Mouse (Mus musculus) heart, embryonic 11.5 days (tissue): ENCODE measurements around the gene Olfr56. TPM values are rescaled to one million over a fixed set of nuclear protein-coding genes. Genes with fewer than 3 reads are reported as not detected.
"Not testable (repeated sequence)": the region's sequence is repeated elsewhere in the genome, so short reads cannot be mapped to it uniquely, and the experiment has no call there.

ENCODE experiments used
- ATAC-seq: fragments of 200-750 bp; cut with Nextera tagmentation; replicated peaks from 2 replicates; pipeline ENCODE4 v1.8.0; 2017; ENCODE audit warnings: moderate library complexity; ENCODE audit not compliant: insufficient number of reproducible peaks, low FRiP score, low TSS enrichment
- H3K27ac ChIP-seq: fragments of 300-500 bp; sonication (generic); 2 replicates; pipeline ENCODE4 v1.5.1; 2014; ENCODE audit warnings: mild to moderate bottlenecking, low read depth, low read length
- H3K27me3 ChIP-seq: fragments of 300-500 bp; sonication (generic); 2 replicates; pipeline ENCODE4 v1.6.1; 2014; ENCODE audit warnings: mild to moderate bottlenecking, low read length, mixed read lengths; ENCODE audit not compliant: control insufficient read depth, insufficient read depth
- H3K36me3 ChIP-seq: fragments of 300-500 bp; sonication (generic); 2 replicates; pipeline ENCODE4 v1.6.1; 2014; ENCODE audit warnings: mild to moderate bottlenecking, low read length, moderate library complexity, mixed read lengths; ENCODE audit not compliant: control insufficient read depth, insufficient read depth
- H3K4me1 ChIP-seq: fragments of 300-500 bp; sonication (generic); 2 replicates; pipeline ENCODE4 v1.6.1; 2014; ENCODE audit warnings: low read length; ENCODE audit not compliant: control insufficient read depth, insufficient read depth
- H3K4me2 ChIP-seq: fragments of 300-500 bp; sonication (generic); 2 replicates; pipeline ENCODE4 v1.6.1; 2014; ENCODE audit warnings: mild to moderate bottlenecking, moderate library complexity
- H3K4me3 ChIP-seq: fragments of 300-500 bp; sonication (generic); 2 replicates; pipeline ENCODE4 v1.5.1; 2014; ENCODE audit warnings: low read depth, low read length
- H3K9ac ChIP-seq: fragments of 300-500 bp; sonication (generic); 2 replicates; pipeline ENCODE4 v1.6.1; 2014; ENCODE audit warnings: mild to moderate bottlenecking, low read depth, low read length, moderate library complexity
- H3K9me3 ChIP-seq: fragments of 300-500 bp; sonication (generic); replicated peaks from 2 replicates; pipeline ENCODE4 v1.6.1; 2016; ENCODE audit warnings: low read length; ENCODE audit not compliant: control insufficient read depth
- WGBS: fragments of 180-500 bp; shearing (Covaris S2); extraction: QIAGEN DNeasy Blood & Tissue Kit; methylation state at CpG from one replicate; pipeline ENCODE4 v1.1.7; 2014; ENCODE audit not compliant: insufficient replicate concordance; 5-methylcytosine and 5-hydroxymethylcytosine counted together
- polyA plus RNA-seq: library from polyadenylated mRNA; unstranded; fragments of >200 nt; fragmentation: Nextera tagmentation; extraction: Ambion mirVana; gene quantifications from 2 replicates; pipeline ENCODE4 v1.2.1, GENCODE M21; 2014

The Olfr56 gene
- polyA plus RNA-seq, 1 experiment from 2014 or later = not detected

- not testable (repeated sequence) for H3K27ac ChIP-seq, H3K27me3 ChIP-seq, H3K4me2 ChIP-seq, H3K4me3 ChIP-seq, H3K9ac ChIP-seq, H3K9me3 ChIP-seq, H3K4me1 ChIP-seq, H3K36me3 ChIP-seq, ATAC-seq
- WGBS = 64% methylated on average over 6 of the region's 6 CpGs
Measured at GRCm38 (mm10) chr11:49076001-49076757, 97.5 kb downstream of the Olfr56 start, which contains the start of gene Ifi47. Ifi47 (plus strand) TSS chr11:49076587.

GRCm38 (mm10) chr11:49077012-49077411 lies 98.3 kb downstream of the Olfr56 start:
- H3K4me3 ChIP-seq = no peak overlapping the region
- H3K4me2 ChIP-seq = no peak overlapping the region
- no peak overlapping the region for H3K9ac ChIP-seq
- H3K4me1 ChIP-seq = no peaks in the 10 kb centered on the region
- no peak for ATAC-seq
- 76% methylated on average over 1 of the region's 1 CpGs for WGBS
- no peaks in the 10 kb centered on the region for H3K27me3 ChIP-seq
- H3K36me3 ChIP-seq = no peaks in the 10 kb centered on the region
- no peak overlapping the region for H3K27ac ChIP-seq
- no peaks in the 10 kb centered on the region for H3K9me3 ChIP-seq

DNA sequence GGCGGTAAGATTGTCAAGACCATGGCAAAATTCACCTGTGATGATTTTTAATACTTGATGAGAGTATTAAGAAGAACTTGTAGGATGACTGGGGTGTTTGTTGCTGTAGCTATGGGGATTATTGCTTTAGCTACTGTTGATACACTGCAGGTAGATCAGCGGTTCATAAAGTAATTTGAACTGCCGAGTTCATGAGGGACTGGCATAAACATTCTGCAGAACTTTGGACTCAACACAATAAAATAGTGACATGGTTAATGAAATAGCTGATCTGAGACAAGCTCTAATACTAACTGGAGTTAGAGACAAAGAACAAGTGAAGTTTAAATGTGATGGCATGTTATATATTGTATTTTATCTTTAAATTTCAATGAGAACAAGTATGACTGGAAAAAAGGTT lies 100.0 kb downstream of the Olfr56 start:
- Histone ChIP-seq H3K36me3 (no peaks in the 10 kb centered on the region), H3K4me3 (no peak overlapping the region), H3K4me2 (no peak overlapping the region), H3K9ac (no peak overlapping the region), H3K4me1 (no peaks in the 10 kb centered on the region), H3K27ac (no peak overlapping the region), H3K9me3 (no peaks in the 10 kb centered on the region), H3K27me3 (no peaks in the 10 kb centered on the region)
- no peak for ATAC-seq
- 81% methylated on average over 3 of the region's 3 CpGs for WGBS

- Histone ChIP-seq H3K9ac (no peak overlapping the region), H3K4me1 (no peaks in the 10 kb centered on the region), H3K4me2 (no peak overlapping the region), H3K36me3 (no peaks in the 10 kb centered on the region), H3K9me3 (no peaks in the 10 kb centered on the region), H3K27ac (no peak overlapping the region), H3K27me3 (no peaks in the 10 kb centered on the region), H3K4me3 (no peak overlapping the region)
- no peak for ATAC-seq
- 67% methylated on average over 1 of the region's 1 CpGs for WGBS
Measured at GRCm38 (mm10) chr11:49080636-49081035, 101.9 kb downstream of the Olfr56 start.

GRCm38 (mm10) chr11:49081356-49081755 lies 102.7 kb downstream of the Olfr56 start:
- 64% methylated on average over 4 of the region's 4 CpGs for WGBS
- Histone ChIP-seq H3K27me3 (no peaks in the 10 kb centered on the region), H3K4me1 (no peaks in the 10 kb centered on the region), H3K9ac (no peak overlapping the region), H3K4me3 (no peak overlapping the region), H3K27ac (no peak overlapping the region), H3K4me2 (no peak overlapping the region), H3K36me3 (no peaks in the 10 kb centered on the region), H3K9me3 (no peaks in the 10 kb centered on the region)
- no peak for ATAC-seq

- Histone ChIP-seq H3K4me1 (no peaks in the 10 kb centered on the region), H3K4me2 (no peak overlapping the region), H3K9me3 (no peaks in the 10 kb centered on the region), H3K9ac (no peak overlapping the region), H3K27ac (no peak overlapping the region), H3K27me3 (no peaks in the 10 kb centered on the region), H3K4me3 (no peak overlapping the region), H3K36me3 (no peaks in the 10 kb centered on the region)
- ATAC-seq = no peak
- 74% methylated on average over 3 of the region's 3 CpGs for WGBS
Measured at GRCm38 (mm10) chr11:49081886-49082285, 103.2 kb downstream of the Olfr56 start.

GRCm38 (mm10) chr11:49083146-49083545 lies 104.5 kb downstream of the Olfr56 start:
- no peak overlapping the region for H3K4me3 ChIP-seq
- no peaks in the 10 kb centered on the region for H3K36me3 ChIP-seq
- no peak for ATAC-seq
- H3K9ac ChIP-seq = no peak overlapping the region
- no peak overlapping the region for H3K4me2 ChIP-seq
- H3K9me3 ChIP-seq = no peaks in the 10 kb centered on the region
- H3K27me3 ChIP-seq = no peaks in the 10 kb centered on the region
- WGBS = 85% methylated on average over 1 of the region's 1 CpGs
- no peak overlapping the region for H3K27ac ChIP-seq
- no peaks in the 10 kb centered on the region for H3K4me1 ChIP-seq

- no peaks in the 10 kb centered on the region for H3K36me3 ChIP-seq
- H3K27me3 ChIP-seq = no peaks in the 10 kb centered on the region
- H3K4me3 ChIP-seq = no peak overlapping the region
- H3K4me2 ChIP-seq = no peak overlapping the region
- H3K4me1 ChIP-seq = no peaks in the 10 kb centered on the region; the same call in 1 of the 2 replicates
- H3K9me3 ChIP-seq = no peaks in the 10 kb centered on the region
- no peak overlapping the region for H3K27ac ChIP-seq
- no peak for ATAC-seq
- no peak overlapping the region for H3K9ac ChIP-seq
- 73% methylated on average over 3 of the region's 3 CpGs for WGBS
Measured at GRCm38 (mm10) chr11:49083808-49084207, 105.1 kb downstream of the Olfr56 start.

DNA sequence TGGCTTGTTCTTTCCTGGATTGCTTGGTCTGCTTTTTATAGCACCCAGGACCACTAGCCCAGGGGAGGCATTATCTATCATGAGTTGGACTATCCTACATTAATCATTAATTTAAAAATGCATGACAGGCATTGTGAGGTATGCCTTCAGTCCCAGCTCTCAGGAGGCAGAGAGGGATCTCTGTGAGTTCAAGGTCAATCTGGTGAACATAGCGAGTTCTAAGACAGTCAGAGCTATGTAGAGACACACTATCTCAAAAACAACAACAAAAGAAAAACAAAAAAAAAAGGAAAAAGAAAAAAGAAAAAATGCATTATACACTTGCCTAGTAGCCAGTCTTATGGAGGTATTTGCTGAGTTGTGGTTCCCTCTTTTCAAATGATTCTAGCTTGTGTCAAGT lies 105.7 kb downstream of the Olfr56 start:
- Histone ChIP-seq H3K27ac (no peak overlapping the region), H3K4me3 (no peak overlapping the region), H3K27me3 (no peaks in the 10 kb centered on the region), H3K36me3 (no peaks in the 10 kb centered on the region), H3K4me2 (no peak overlapping the region), H3K9ac (no peak overlapping the region), H3K9me3 (no peaks in the 10 kb centered on the region), H3K4me1 (no peaks in the 10 kb centered on the region; the same call in 1 of the 2 replicates)
- WGBS = 61% methylated on average over 1 of the region's 1 CpGs
- no peak for ATAC-seq
